Mouse (Mus musculus) ES-Bruce4 (cell line): ENCODE data around the gene Zfand2b. TPM values are rescaled to one million over a fixed set of nuclear protein-coding genes. Genes with fewer than 3 reads are reported as not detected.

Source experiments
- H3K27ac ChIP-seq: 2 replicates; pipeline ENCODE4 v1.5.1; 2012; ENCODE audit warnings: low read length, inconsistent platforms; ENCODE audit not compliant: insufficient read depth
- H3K27me3 ChIP-seq: 2 replicates; pipeline ENCODE4 v1.6.1; 2012; ENCODE audit warnings: mild to moderate bottlenecking, low read length, inconsistent platforms; ENCODE audit not compliant: control insufficient read depth, poor library complexity, insufficient read depth, severe bottlenecking
- H3K36me3 ChIP-seq: 2 replicates; pipeline ENCODE4 v1.6.1; 2012; ENCODE audit warnings: inconsistent platforms, mild to moderate bottlenecking, low read length, moderate library complexity; ENCODE audit not compliant: control insufficient read depth, poor library complexity, insufficient read depth, severe bottlenecking
- H3K4me1 ChIP-seq: one replicate; pipeline ENCODE4 v1.8.1; 2011; ENCODE audit warnings: low read length; ENCODE audit not compliant: control insufficient read depth, insufficient read depth
- H3K4me3 ChIP-seq: 2 replicates; pipeline ENCODE4 v1.5.1; 2011; ENCODE audit warnings: low read depth, mild to moderate bottlenecking, low read length
- H3K9ac ChIP-seq: 2 replicates; pipeline ENCODE4 v1.6.1; 2012; ENCODE audit warnings: low read depth, mild to moderate bottlenecking, inconsistent platforms; ENCODE audit not compliant: poor library complexity, severe bottlenecking
- H3K9me3 ChIP-seq: replicated peaks from 2 replicates; pipeline ENCODE4 v1.6.1; 2012; ENCODE audit warnings: mild to moderate bottlenecking, low read length, inconsistent platforms; ENCODE audit not compliant: control insufficient read depth, poor library complexity, insufficient read depth, severe bottlenecking
- CTCF ChIP-seq: IDR thresholded peaks from one replicate; pipeline ENCODE4 v1.8.1; 2011; ENCODE audit warnings: low read depth, low read length
- EP300 ChIP-seq: IDR thresholded peaks from 2 replicates; pipeline ENCODE4 v1.6.1; 2011; ENCODE audit warnings: low read depth, low read length; ENCODE audit not compliant: insufficient read depth
- POLR2A ChIP-seq: IDR thresholded peaks from one replicate; pipeline ENCODE4 v1.8.1; 2011; ENCODE audit warnings: low read length; ENCODE audit not compliant: insufficient read depth
- polyA plus RNA-seq: library from polyadenylated mRNA; stranded (reverse); fragments of >200 nt; gene quantifications from 2 replicates; pipeline ENCODE4 v1.2.4, GENCODE M21; 2011; ENCODE audit warnings: low read depth; ENCODE audit not compliant: missing spikeins, insufficient read depth, insufficient read length

Gene Zfand2b
- polyA plus RNA-seq, 1 experiment: 13.0 TPM

- no peaks in the 10 kb centered on the region for H3K9me3 ChIP-seq
- 0 out of 2 replicates have a peak, but pooled peaks cover 9% of the 10 kb centered on the region for H3K36me3 ChIP-seq
- TF ChIP-seq EP300 (0 out of 2 replicates have a peak, but pooled peaks have one; percentile 35), POLR2A (peak; percentile 34), CTCF (peak; percentile 61)
- H3K9ac ChIP-seq: peak within 1 kb of the TSS; percentile 60
- H3K27ac ChIP-seq: no peak within 1 kb of the TSS
- H3K4me3 ChIP-seq: peak within 1 kb of the TSS; percentile 69
- H3K4me1 ChIP-seq: no peaks in the 10 kb centered on the region
- no peaks in the 10 kb centered on the region for H3K27me3 ChIP-seq
Observed at GRCm38 (mm10) chr1:75142301-75143261, 25.9 kb upstream of the Zfand2b start, which contains the start of the genes Cnppd1 and Retreg2. Cnppd1 (minus strand) TSS chr1:75142711. Retreg2 (plus strand) TSS chr1:75142778.

DNA sequence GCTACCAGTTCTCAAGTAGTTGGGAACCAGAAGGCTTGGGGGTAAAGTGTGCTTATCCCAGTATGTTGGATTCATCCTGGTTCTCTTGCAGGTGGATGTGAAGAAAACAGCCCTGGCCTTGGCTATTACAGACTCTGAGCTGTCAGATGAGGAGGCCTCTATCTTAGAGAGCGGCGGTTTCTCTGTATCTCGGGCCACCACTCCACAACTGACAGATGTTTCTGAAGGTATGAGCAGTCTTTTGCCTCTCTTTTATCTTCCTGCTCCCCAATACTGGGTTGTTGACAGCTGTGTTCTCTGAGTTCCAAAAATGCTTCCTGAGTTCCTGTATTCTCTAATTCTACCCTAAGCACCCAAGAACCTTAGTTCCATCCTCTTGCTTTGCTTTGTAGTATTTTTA is 22.9 kb upstream of the Zfand2b start:
- Histone ChIP-seq H3K9ac (no peak overlapping the region), H3K4me1 (no peaks in the 10 kb centered on the region), H3K27me3 (no peaks in the 10 kb centered on the region), H3K36me3 (0 out of 2 replicates have a peak, but pooled peaks cover 4% of the 10 kb centered on the region), H3K4me3 (no peak overlapping the region), H3K9me3 (no peaks in the 10 kb centered on the region), H3K27ac (no peak overlapping the region)
- TF ChIP-seq EP300: no peak
- no peak for TF ChIP-seq POLR2A
- no peak for TF ChIP-seq CTCF

DNA sequence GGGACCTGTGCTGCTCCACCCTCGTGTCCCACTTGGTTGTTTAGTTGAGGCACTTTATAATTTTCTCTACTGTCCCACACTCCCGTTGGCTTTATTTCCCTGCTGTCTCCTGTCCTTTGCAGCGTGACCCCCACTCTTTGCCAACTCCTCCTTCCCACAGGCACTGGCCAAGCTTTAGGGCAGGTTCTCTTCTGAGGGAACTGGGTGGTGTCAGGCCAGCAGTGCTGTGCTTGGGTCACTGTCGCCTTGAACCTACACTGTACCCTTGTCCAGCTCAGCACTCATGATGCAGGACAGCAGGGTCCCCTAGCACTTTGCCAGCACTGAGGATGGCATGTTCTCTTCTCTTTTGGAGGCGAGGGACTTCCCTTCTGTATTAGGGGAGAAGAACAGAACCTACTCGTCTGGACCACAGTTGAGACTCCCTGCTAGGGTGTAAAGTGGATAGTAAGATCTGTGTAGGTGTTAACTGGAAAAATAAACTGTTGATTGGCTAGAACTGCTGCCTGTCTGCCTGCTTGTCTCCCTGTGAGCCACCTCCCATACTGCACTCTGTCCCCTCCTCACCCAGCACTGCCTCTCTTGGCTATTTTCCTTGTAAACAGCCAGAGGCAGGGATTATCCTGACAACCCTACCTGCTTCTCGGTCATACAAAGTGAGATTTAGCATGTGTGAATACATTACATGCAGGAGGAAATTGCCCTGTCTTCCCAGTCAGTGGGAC is 20.9 kb upstream of the Zfand2b start:
- no peak overlapping the region for H3K4me3 ChIP-seq
- no peak for TF ChIP-seq POLR2A
- no peak overlapping the region for H3K27ac ChIP-seq
- 0 out of 2 replicates have a peak, but pooled peaks cover 4% of the 10 kb centered on the region for H3K36me3 ChIP-seq
- no peak overlapping the region for H3K9ac ChIP-seq
- H3K4me1 ChIP-seq: no peaks in the 10 kb centered on the region
- H3K27me3 ChIP-seq: no peaks in the 10 kb centered on the region
- no peaks in the 10 kb centered on the region for H3K9me3 ChIP-seq

DNA sequence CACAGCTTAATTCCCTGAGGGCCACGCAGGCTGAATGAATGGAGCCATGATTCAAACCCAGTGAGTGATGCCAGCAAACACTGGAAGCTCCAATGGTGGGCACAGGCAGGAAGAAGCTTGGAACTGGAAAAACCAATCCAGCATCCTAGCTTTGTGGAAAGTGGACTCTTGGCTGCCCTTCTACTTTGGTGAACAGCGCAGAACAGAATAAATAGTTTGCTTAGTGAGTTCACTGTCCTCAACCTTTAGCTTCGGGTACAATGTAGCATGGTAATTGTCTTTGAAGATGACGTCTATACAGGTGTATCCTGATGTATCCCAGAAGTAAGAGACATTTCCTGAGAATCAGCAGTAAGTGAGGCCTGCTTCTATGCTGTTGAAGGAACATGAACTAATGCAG is 19.7 kb upstream of the Zfand2b start:
- Histone ChIP-seq H3K4me3 (no peak overlapping the region), H3K9me3 (no peaks in the 10 kb centered on the region), H3K4me1 (no peaks in the 10 kb centered on the region), H3K36me3 (0 out of 2 replicates have a peak, but pooled peaks cover 4% of the 10 kb centered on the region), H3K27ac (no peak overlapping the region), H3K9ac (no peak overlapping the region), H3K27me3 (no peaks in the 10 kb centered on the region)
- TF ChIP-seq CTCF (no peak), EP300 (no peak), POLR2A (no peak)

DNA sequence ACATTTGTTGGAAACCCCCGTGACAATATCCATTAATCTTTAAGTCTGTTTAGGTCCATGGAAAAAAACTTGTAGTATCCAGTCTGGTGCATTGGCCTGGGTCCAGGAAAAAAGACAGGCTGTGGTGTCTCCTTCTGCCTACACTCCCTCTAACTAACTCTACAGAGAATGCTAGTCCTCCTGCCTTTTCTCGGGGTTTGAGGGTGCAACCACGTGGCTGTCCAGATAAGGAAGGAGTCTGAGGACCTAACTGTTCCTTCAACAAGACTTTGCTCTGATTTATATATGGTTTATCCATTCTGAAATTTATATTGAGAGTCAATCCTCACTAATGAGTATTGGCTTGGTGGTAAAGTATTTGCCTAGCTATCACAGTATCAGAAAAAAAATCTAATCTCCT is 12.6 kb upstream of the Zfand2b start:
- H3K9ac ChIP-seq: no peak overlapping the region
- TF ChIP-seq EP300: no peak
- H3K4me1 ChIP-seq: no peaks in the 10 kb centered on the region
- no peaks in the 10 kb centered on the region for H3K9me3 ChIP-seq
- H3K27ac ChIP-seq: no peak overlapping the region
- no peaks in the 10 kb centered on the region for H3K27me3 ChIP-seq
- H3K36me3 ChIP-seq: no peaks in the 10 kb centered on the region
- no peak overlapping the region for H3K4me3 ChIP-seq

DNA sequence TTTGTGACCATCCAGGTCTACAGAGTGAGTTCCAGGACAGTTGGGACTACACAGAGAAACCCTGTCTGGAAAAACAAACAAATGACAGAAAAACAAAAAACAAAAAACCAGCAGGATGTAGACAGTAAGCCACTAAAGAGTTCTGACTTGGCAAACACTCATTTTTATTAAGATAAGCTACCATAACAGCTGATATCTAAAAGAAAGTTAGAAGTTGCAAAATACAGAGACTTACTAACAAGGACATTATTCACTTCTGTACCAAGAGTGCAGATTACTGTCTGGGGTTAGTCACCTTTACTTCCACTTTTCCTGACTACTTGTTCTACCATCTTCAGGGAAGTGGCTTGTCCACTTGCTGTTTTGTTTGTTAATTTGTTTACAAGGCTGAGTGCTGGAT is 9.5 kb upstream of the Zfand2b start:
- Histone ChIP-seq H3K4me1 (no peaks in the 10 kb centered on the region), H3K27me3 (no peaks in the 10 kb centered on the region), H3K4me3 (no peak overlapping the region), H3K9me3 (no peaks in the 10 kb centered on the region), H3K27ac (no peak overlapping the region), H3K36me3 (no peaks in the 10 kb centered on the region), H3K9ac (no peak overlapping the region)
- no peak for TF ChIP-seq CTCF
- TF ChIP-seq POLR2A: no peak
- no peak for TF ChIP-seq EP300
